Mouse (Mus musculus) ES-CJ7 (cell line): ENCODE data around the gene Syne1.
A peak's percentile ranks its signal among the peaks of the same experiment; 100 is the strongest.

Experiments
- DNase-seq: peaks from one replicate; pipeline ENCODE4 v3.0.0; 2011; ENCODE audit warnings: low read depth, low spot score

The Syne1 gene

GRCm38 (mm10) chr10:5141471-5141870 lies 409.8 kb downstream of the Syne1 start:
- DNase-seq, result no peak

GRCm38 (mm10) chr10:5139932-5140264 lies 411.4 kb downstream of the Syne1 start:
- no peak for DNase-seq

GRCm38 (mm10) chr10:5139246-5139931 lies 411.9 kb downstream of the Syne1 start:
- no peak for DNase-seq

- no peak for DNase-seq
Observed at GRCm38 (mm10) chr10:5132050-5132449, 419.2 kb downstream of the Syne1 start.

GRCm38 (mm10) chr10:5130495-5130894 lies 420.8 kb downstream of the Syne1 start:
- no peak for DNase-seq

GRCm38 (mm10) chr10:5124757-5125156 lies 426.5 kb downstream of the Syne1 start:
- DNase-seq, result no peak

- no peak for DNase-seq
Observed at GRCm38 (mm10) chr10:5116720-5117119, 434.6 kb downstream of the Syne1 start.

- DNase-seq, result no peak
Observed at GRCm38 (mm10) chr10:5116155-5116554, 435.1 kb downstream of the Syne1 start.

GRCm38 (mm10) chr10:5110773-5111172 lies 440.5 kb downstream of the Syne1 start:
- no peak for DNase-seq

GRCm38 (mm10) chr10:5097754-5098137 lies 453.5 kb downstream of the Syne1 start:
- DNase-seq, result no peak

GRCm38 (mm10) chr10:5096996-5097753 lies 454.1 kb downstream of the Syne1 start:
- DNase-seq, result no peak

GRCm38 (mm10) chr10:5089133-5089532 lies 462.1 kb downstream of the Syne1 start:
- DNase-seq, result no peak

GRCm38 (mm10) chr10:5087336-5087735 lies 463.9 kb downstream of the Syne1 start:
- DNase-seq, result no peak

GRCm38 (mm10) chr10:5086329-5086728 lies 465.0 kb downstream of the Syne1 start:
- DNase-seq, result no peak

- peak; percentile 29 for DNase-seq
Observed at GRCm38 (mm10) chr10:5085792-5086191, 465.5 kb downstream of the Syne1 start.

- DNase-seq, result no peak
Observed at GRCm38 (mm10) chr10:5083716-5084115, 467.6 kb downstream of the Syne1 start.

GRCm38 (mm10) chr10:5079945-5080468 lies 471.3 kb downstream of the Syne1 start:
- DNase-seq, result no peak

- DNase-seq, result no peak
Observed at GRCm38 (mm10) chr10:5075724-5076123, 475.6 kb downstream of the Syne1 start.

- no peak for DNase-seq
Observed at GRCm38 (mm10) chr10:5072054-5072453, 479.2 kb downstream of the Syne1 start.

GRCm38 (mm10) chr10:5070941-5071231 lies 480.4 kb downstream of the Syne1 start:
- DNase-seq, result no peak

GRCm38 (mm10) chr10:5070168-5070940 lies 480.9 kb downstream of the Syne1 start:
- DNase-seq, result no peak

GRCm38 (mm10) chr10:5068676-5069265 lies 482.5 kb downstream of the Syne1 start, which contains the start of gene Gm10097:
Gene Gm10097, plus strand, starts transcription at chr10:5069192.
- no peak for DNase-seq
